In the genomic region with DNA sequence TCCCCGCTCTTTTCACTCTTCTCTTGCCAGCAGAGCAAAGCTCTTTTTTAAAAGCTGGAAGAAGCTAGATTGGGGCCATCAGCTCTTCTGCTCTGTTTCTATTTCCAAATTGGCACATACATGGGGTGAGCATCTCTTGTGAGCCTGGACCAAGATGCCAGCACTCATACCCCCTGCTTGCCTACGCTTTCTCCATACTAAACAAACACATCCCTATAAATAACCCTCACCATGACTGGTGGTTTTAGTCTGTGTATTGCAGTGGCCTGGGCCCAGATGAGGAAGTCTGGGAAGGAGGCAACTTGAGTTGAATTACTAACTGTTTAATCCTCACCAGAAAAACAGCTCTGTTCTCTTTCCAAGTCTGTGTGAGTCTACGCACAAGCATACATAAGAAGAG, we compare ENCODE assay signal across 18 mouse cellular contexts.
DNase-seq lines count a peak whose midpoint lies in the region; TF ChIP-seq lines count a peak whose summit lies in the region.
"Had no signal": no experiment of that assay in that cellular context is flagged by ENCODE, and none has a peak within 500 bp of the region (broad histone marks: within the 10 kb centered on the region; RNA-seq: fewer than 3 reads in every experiment).

No protein-coding gene starts in this region.

- TF ChIP-seq POLR2A in kidney, adult 2 months (IDR thresholded peaks at IDR 0.05; ENCODE audit: low read depth, low read length) = no peak

- TF ChIP-seq CTCF in kidney, adult 2 months (conservative IDR thresholded peaks at IDR 0.05; ENCODE audit: insufficient read depth, insufficient read length, low read depth, low read length) = no peak

- 74% methylated on average over 3 of the region's 3 CpGs for WGBS in kidney, adult 2 months

- H3K27me3 ChIP-seq in kidney, adult 2 months (replicated peaks; ENCODE audit: control insufficient read depth, insufficient read depth, low read length) = no peaks in the 10 kb centered on the region
- H3K27me3 ChIP-seq: embryonic facial prominence, embryonic 13.5 days; forebrain, embryonic 15.5 days; midbrain, embryonic 13.5 days; neural tube, embryonic 12.5 days had no signal

- no peak overlapping the region for H3K27ac ChIP-seq in kidney, adult 2 months (ENCODE audit: insufficient read depth, low read depth, low read length)
- H3K27ac ChIP-seq: embryonic facial prominence, embryonic 13.5 days; forebrain, embryonic 15.5 days; midbrain, embryonic 13.5 days; neural tube, embryonic 12.5 days had no signal

- H3K4me3 ChIP-seq in kidney, adult 2 months (ENCODE audit: insufficient read depth, low read depth, low read length) = no peak overlapping the region
- H3K4me3 ChIP-seq: embryonic facial prominence, embryonic 13.5 days; forebrain, embryonic 15.5 days; midbrain, embryonic 13.5 days; neural tube, embryonic 12.5 days had no signal

- no peaks in the 10 kb centered on the region for H3K4me1 ChIP-seq in kidney, adult 2 months (ENCODE audit: control insufficient read depth, insufficient read depth, low read length)
- H3K4me1 ChIP-seq: embryonic facial prominence, embryonic 13.5 days; forebrain, embryonic 15.5 days; midbrain, embryonic 13.5 days; neural tube, embryonic 12.5 days had no signal

- peak; percentile 48 for DNase-seq in layer of hippocampus, adult 9-11 months
- DNase-seq in layer of hippocampus, adult 8-10 months (ENCODE audit: low spot score in 2 of 2) = no peak
- peak; percentile 12 for DNase-seq in urinary bladder, postnatal 14 days (ENCODE audit: low spot score)
- no peak for DNase-seq in urinary bladder, postnatal 10 days (ENCODE audit: low spot score)
- DNase-seq in lung, postnatal 25 days (ENCODE audit: low spot score) = peak; percentile 25
- no peak for DNase-seq in left cerebral cortex, adult 9 months (ENCODE audit: low spot score in 2 of 2)
- DNase-seq in kidney, adult 2 months = no peak
- DNase-seq: cerebellum, adult 9-10 months; gastrocnemius, postnatal 36 days; heart, postnatal 10 days; kidney, adult 9 months; kidney, postnatal 36 days; right cerebral cortex, adult 18-20 months; thymus, postnatal 14 days had no signal

- H3K36me3 ChIP-seq in kidney, adult 2 months (ENCODE audit: control insufficient read depth, insufficient read depth, low read length) = no peaks in the 10 kb centered on the region
- H3K36me3 ChIP-seq: embryonic facial prominence, embryonic 13.5 days; forebrain, embryonic 15.5 days; midbrain, embryonic 13.5 days; neural tube, embryonic 12.5 days had no signal

Comparison
In these comparisons a context has a peak if more than half of its experiments do, and no peak if none do; other contexts are left out.
1. DNase-seq: peak in layer of hippocampus, adult 9-11 months (single experiment), urinary bladder, postnatal 14 days (single experiment) and lung, postnatal 25 days (single experiment); none in layer of hippocampus, adult 8-10 months (0 of 2), urinary bladder, postnatal 10 days (single experiment), left cerebral cortex, adult 9 months (0 of 2) and kidney, adult 2 months (single experiment).